Mouse (Mus musculus): ENCODE data around the gene Hrct1. TPM values are rescaled to one million over a fixed set of nuclear protein-coding genes. Genes with fewer than 3 reads are reported as not detected.

Hrct1 gene
- polyA plus RNA-seq, 1 experiment from 2014 or later: 0.81 TPM

GRCm38 (mm10) chr4:43729126-43729525 lies 2.1 kb downstream of the Hrct1 start:
- Histone ChIP-seq H3K4me3 (ENCODE audit: control insufficient read depth in 1 of 2, insufficient read depth in 1 of 2, low read depth in 1 of 2, low read length in 2 of 2) (no peak overlapping the region), H3K9ac (ENCODE audit: low read length) (peak overlapping the region; percentile 18)
- 19% methylated on average over 3 of the region's 3 CpGs for WGBS

GRCm38 (mm10) chr4:43729794-43730550 lies 3.0 kb downstream of the Hrct1 start, which contains the start of gene Spaar:
Gene Spaar (plus strand): TSS chr4:43730034.
- H3K27me3 ChIP-seq (ENCODE audit: control insufficient read depth, insufficient read depth, low read length): no peaks in the 10 kb centered on the region
- H3K9ac ChIP-seq (ENCODE audit: low read length): peak within 1 kb of the TSS; percentile 18
- H3K27ac ChIP-seq (replicated peaks in 1 of 2; ENCODE audit: control insufficient read depth in 1 of 2, insufficient read depth in 1 of 2, low read depth in 2 of 2, low read length in 2 of 2): peak within 1 kb of the TSS; percentile 80 to 83
- 32% methylated on average over 14 of the region's 14 CpGs for WGBS
- ATAC-seq (ENCODE audit: insufficient number of reproducible peaks, insufficient read depth, low FRiP score, low read depth): no peak
- H3K4me1 ChIP-seq (ENCODE audit: control insufficient read depth in 2 of 2, insufficient read depth in 2 of 2, low read length in 2 of 2): peaks cover 51 to 56% of the 10 kb centered on the region in 2 experiments
- no peaks in the 10 kb centered on the region for H3K9me3 ChIP-seq (ENCODE audit: control insufficient read depth, low read length)
- H3K4me3 ChIP-seq (ENCODE audit: control insufficient read depth in 1 of 2, insufficient read depth in 1 of 2, low read depth in 1 of 2, low read length in 2 of 2): no peak within 1 kb of the TSS
- H3K4me2 ChIP-seq (ENCODE audit: low read length): peak within 1 kb of the TSS; percentile 43
- no peaks in the 10 kb centered on the region for H3K36me3 ChIP-seq (ENCODE audit: control insufficient read depth, insufficient read depth, low read length)

More at GRCm38 (mm10) chr4:43729126-43729525, 2.1 kb downstream of the Hrct1 start:
- no peaks in the 10 kb centered on the region for H3K27me3 ChIP-seq (ENCODE audit: control insufficient read depth, insufficient read depth, low read length)
- peaks cover 51 to 56% of the 10 kb centered on the region in 2 experiments for H3K4me1 ChIP-seq (ENCODE audit: control insufficient read depth in 2 of 2, insufficient read depth in 2 of 2, low read length in 2 of 2)
- H3K27ac ChIP-seq (replicated peaks in 1 of 2; ENCODE audit: control insufficient read depth in 1 of 2, insufficient read depth in 1 of 2, low read depth in 2 of 2, low read length in 2 of 2): peak overlapping the region; percentile 80 to 83
- peak overlapping the region; percentile 43 for H3K4me2 ChIP-seq (ENCODE audit: low read length)
- no peak for ATAC-seq (ENCODE audit: insufficient number of reproducible peaks, insufficient read depth, low FRiP score, low read depth)
- no peaks in the 10 kb centered on the region for H3K36me3 ChIP-seq (ENCODE audit: control insufficient read depth, insufficient read depth, low read length)
- no peaks in the 10 kb centered on the region for H3K9me3 ChIP-seq (ENCODE audit: control insufficient read depth, low read length)

- Histone ChIP-seq H3K9me3 (ENCODE audit: control insufficient read depth, low read length) (no peaks in the 10 kb centered on the region), H3K4me1 (ENCODE audit: control insufficient read depth in 2 of 2, insufficient read depth in 2 of 2, low read length in 2 of 2) (peaks cover 51 to 56% of the 10 kb centered on the region in 2 experiments)
Observed at GRCm38 (mm10) chr4:43730750-43731297, 3.8 kb downstream of the Hrct1 start.

GRCm38 (mm10) chr4:43732171-43732570 lies 5.2 kb downstream of the Hrct1 start:
- Histone ChIP-seq H3K4me2 (ENCODE audit: low read length) (no peak overlapping the region), H3K4me1 (ENCODE audit: control insufficient read depth in 2 of 2, insufficient read depth in 2 of 2, low read length in 2 of 2) (peaks cover 50% of the 10 kb centered on the region in 2 experiments)
- WGBS: 0% methylated on average over 1 of the region's 1 CpGs

More at GRCm38 (mm10) chr4:43730750-43731297, 3.8 kb downstream of the Hrct1 start:
- Histone ChIP-seq H3K9ac (ENCODE audit: low read length) (no peak overlapping the region), H3K4me2 (ENCODE audit: low read length) (0 out of 2 replicates have a peak overlapping the region, but pooled peaks have one; percentile 9), H3K36me3 (ENCODE audit: control insufficient read depth, insufficient read depth, low read length) (no peaks in the 10 kb centered on the region), H3K4me3 (ENCODE audit: control insufficient read depth in 1 of 2, insufficient read depth in 1 of 2, low read depth in 1 of 2, low read length in 2 of 2) (no peak overlapping the region), H3K27ac (replicated peaks in 1 of 2; ENCODE audit: control insufficient read depth in 1 of 2, insufficient read depth in 1 of 2, low read depth in 2 of 2, low read length in 2 of 2) (peak overlapping the region; percentile 39 to 80; a peak in 3 of 4 replicates), H3K27me3 (ENCODE audit: control insufficient read depth, insufficient read depth, low read length) (no peaks in the 10 kb centered on the region)
- WGBS: 52% methylated on average over 21 of the region's 21 CpGs
- ATAC-seq (ENCODE audit: insufficient number of reproducible peaks, insufficient read depth, low FRiP score, low read depth): no peak

GRCm38 (mm10) chr4:43733186-43733585 lies 6.2 kb downstream of the Hrct1 start:
- Histone ChIP-seq H3K4me2 (ENCODE audit: low read length) (no peak overlapping the region), H3K9ac (ENCODE audit: low read length) (no peak overlapping the region), H3K27ac (replicated peaks in 1 of 2; ENCODE audit: control insufficient read depth in 1 of 2, insufficient read depth in 1 of 2, low read depth in 2 of 2, low read length in 2 of 2) (no peak overlapping the region), H3K36me3 (ENCODE audit: control insufficient read depth, insufficient read depth, low read length) (no peaks in the 10 kb centered on the region), H3K9me3 (ENCODE audit: control insufficient read depth, low read length) (no peaks in the 10 kb centered on the region), H3K27me3 (ENCODE audit: control insufficient read depth, insufficient read depth, low read length) (no peaks in the 10 kb centered on the region), H3K4me3 (ENCODE audit: control insufficient read depth in 1 of 2, insufficient read depth in 1 of 2, low read depth in 1 of 2, low read length in 2 of 2) (no peak overlapping the region), H3K4me1 (ENCODE audit: control insufficient read depth in 2 of 2, insufficient read depth in 2 of 2, low read length in 2 of 2) (peaks cover 40% of the 10 kb centered on the region in 2 experiments)
- no peak for ATAC-seq (ENCODE audit: insufficient number of reproducible peaks, insufficient read depth, low FRiP score, low read depth)
- 57% methylated on average over 5 of the region's 5 CpGs for WGBS

More at GRCm38 (mm10) chr4:43732171-43732570, 5.2 kb downstream of the Hrct1 start:
- no peak for ATAC-seq (ENCODE audit: insufficient number of reproducible peaks, insufficient read depth, low FRiP score, low read depth)
- no peak overlapping the region for H3K9ac ChIP-seq (ENCODE audit: low read length)
- H3K36me3 ChIP-seq (ENCODE audit: control insufficient read depth, insufficient read depth, low read length): no peaks in the 10 kb centered on the region
- no peaks in the 10 kb centered on the region for H3K9me3 ChIP-seq (ENCODE audit: control insufficient read depth, low read length)
- H3K4me3 ChIP-seq (ENCODE audit: control insufficient read depth in 1 of 2, insufficient read depth in 1 of 2, low read depth in 1 of 2, low read length in 2 of 2): no peak overlapping the region
- H3K27me3 ChIP-seq (ENCODE audit: control insufficient read depth, insufficient read depth, low read length): no peaks in the 10 kb centered on the region
- H3K27ac ChIP-seq (replicated peaks in 1 of 2; ENCODE audit: control insufficient read depth in 1 of 2, insufficient read depth in 1 of 2, low read depth in 2 of 2, low read length in 2 of 2): no peak overlapping the region

- 70% methylated on average over 6 of the region's 6 CpGs for WGBS
- H3K27me3 ChIP-seq (ENCODE audit: control insufficient read depth, insufficient read depth, low read length): no peaks in the 10 kb centered on the region
- H3K36me3 ChIP-seq (ENCODE audit: control insufficient read depth, insufficient read depth, low read length): no peaks in the 10 kb centered on the region
- H3K9me3 ChIP-seq (ENCODE audit: control insufficient read depth, low read length): no peaks in the 10 kb centered on the region
- no peak overlapping the region for H3K9ac ChIP-seq (ENCODE audit: low read length)
- no peak overlapping the region for H3K4me2 ChIP-seq (ENCODE audit: low read length)
- H3K27ac ChIP-seq (replicated peaks in 1 of 2; ENCODE audit: control insufficient read depth in 1 of 2, insufficient read depth in 1 of 2, low read depth in 2 of 2, low read length in 2 of 2): no peak overlapping the region
- no peak overlapping the region for H3K4me3 ChIP-seq (ENCODE audit: control insufficient read depth in 1 of 2, insufficient read depth in 1 of 2, low read depth in 1 of 2, low read length in 2 of 2)
- no peak for ATAC-seq (ENCODE audit: insufficient number of reproducible peaks, insufficient read depth, low FRiP score, low read depth)
- H3K4me1 ChIP-seq (ENCODE audit: control insufficient read depth in 2 of 2, insufficient read depth in 2 of 2, low read length in 2 of 2): peaks cover 9 to 10% of the 10 kb centered on the region in 2 experiments
Observed at GRCm38 (mm10) chr4:43737144-43737543, 10.2 kb downstream of the Hrct1 start.

GRCm38 (mm10) chr4:43738989-43739674 lies 12.1 kb downstream of the Hrct1 start:
- no peak overlapping the region for H3K4me2 ChIP-seq (ENCODE audit: low read length)
- H3K9me3 ChIP-seq (ENCODE audit: control insufficient read depth, low read length): no peaks in the 10 kb centered on the region
- no peak overlapping the region for H3K4me3 ChIP-seq (ENCODE audit: control insufficient read depth in 1 of 2, insufficient read depth in 1 of 2, low read depth in 1 of 2, low read length in 2 of 2)
- H3K36me3 ChIP-seq (ENCODE audit: control insufficient read depth, insufficient read depth, low read length): no peaks in the 10 kb centered on the region
- no peaks in the 10 kb centered on the region for H3K4me1 ChIP-seq (ENCODE audit: control insufficient read depth in 2 of 2, insufficient read depth in 2 of 2, low read length in 2 of 2)
- H3K9ac ChIP-seq (ENCODE audit: low read length): no peak overlapping the region
- no peak overlapping the region for H3K27ac ChIP-seq (replicated peaks in 1 of 2; ENCODE audit: control insufficient read depth in 1 of 2, insufficient read depth in 1 of 2, low read depth in 2 of 2, low read length in 2 of 2)
- no peaks in the 10 kb centered on the region for H3K27me3 ChIP-seq (ENCODE audit: control insufficient read depth, insufficient read depth, low read length)
- no peak for ATAC-seq (ENCODE audit: insufficient number of reproducible peaks, insufficient read depth, low FRiP score, low read depth)
- 43% methylated on average over 8 of the region's 8 CpGs for WGBS

Data from heart, embryonic 14.5 days (tissue).